Mouse (Mus musculus): Measurements from ENCODE around the gene Nr1i3. TPM values are rescaled to one million over a fixed set of nuclear protein-coding genes. Genes with fewer than 3 reads are reported as not detected.

The Nr1i3 gene
- total RNA-seq (2022), result under 1 TPM; 0.14 to 0.55 (median 0.31) TPM

DNA sequence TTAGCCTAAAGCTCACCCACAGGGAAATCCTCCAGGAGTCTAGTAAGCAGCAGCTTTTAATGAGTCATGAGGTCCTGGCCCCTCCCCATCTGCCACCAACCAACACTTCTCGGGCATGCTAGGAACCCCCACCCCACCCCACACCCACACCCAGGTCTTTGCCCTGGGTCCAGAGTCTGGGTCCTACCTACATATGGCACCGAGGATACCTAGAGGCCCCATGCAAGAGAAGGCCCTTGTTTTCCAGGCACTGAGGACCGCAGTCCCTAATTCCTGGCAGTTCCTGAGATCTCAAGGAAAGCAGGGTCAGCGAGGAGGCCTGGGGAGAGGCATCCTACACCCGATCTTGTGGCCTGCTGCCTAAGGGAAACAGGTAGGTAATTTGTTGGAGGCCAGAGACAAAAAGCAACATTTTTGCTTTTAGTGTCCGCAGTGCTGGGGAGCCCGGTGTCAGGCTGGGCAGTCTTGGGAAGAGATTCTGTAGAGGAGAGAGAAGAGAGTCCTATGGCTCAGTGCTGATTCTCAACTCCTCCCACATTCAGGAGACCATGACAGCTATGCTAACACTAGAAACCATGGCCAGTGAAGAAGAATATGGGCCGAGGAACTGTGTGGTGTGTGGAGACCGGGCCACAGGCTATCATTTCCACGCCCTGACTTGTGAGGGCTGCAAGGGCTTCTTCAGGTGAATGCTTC lies at the start of gene Nr1i3:
TSS of gene Nr1i3 (plus strand) at position 170 of the 696 bp plus-strand sequence.
- DNase-seq (ENCODE audit: low spot score in 2 of 2), result no peak

DNA sequence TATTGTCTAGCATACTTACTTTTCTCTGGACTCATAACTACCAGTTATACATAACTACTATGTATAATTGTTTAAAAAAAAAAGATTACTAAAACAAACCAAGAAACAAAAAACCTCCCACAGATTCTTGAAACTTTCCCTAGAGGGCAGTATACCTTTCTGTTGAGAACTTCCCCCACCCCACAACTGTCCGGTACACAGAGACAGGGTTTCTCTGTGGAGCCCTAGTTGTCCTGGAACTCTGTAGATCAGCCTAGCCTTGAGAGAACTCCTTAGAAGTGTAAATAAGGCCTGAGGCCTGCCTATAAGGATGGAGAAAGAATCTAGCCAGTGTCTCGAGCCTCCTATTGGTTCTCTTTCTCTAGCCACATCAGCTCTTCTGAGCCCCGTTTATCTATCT lies 49.5 kb upstream of the Nr1i3 start:
- no peak for DNase-seq (ENCODE audit: low spot score in 2 of 2)

- no peak for DNase-seq (ENCODE audit: low spot score in 2 of 2)
These were observed 48.0 kb upstream of the Nr1i3 start for GRCm38 (mm10) chr1:171165629-171166345.

- DNase-seq (ENCODE audit: low spot score in 2 of 2), result no peak
These were observed 44.9 kb upstream of the Nr1i3 start for GRCm38 (mm10) chr1:171168906-171169305.

GRCm38 (mm10) chr1:171169913-171170312 lies 43.9 kb upstream of the Nr1i3 start:
- no peak for DNase-seq (ENCODE audit: low spot score in 2 of 2)

- no peak for DNase-seq (ENCODE audit: low spot score in 2 of 2)
These were observed 42.6 kb upstream of the Nr1i3 start for GRCm38 (mm10) chr1:171171138-171171537.

DNA sequence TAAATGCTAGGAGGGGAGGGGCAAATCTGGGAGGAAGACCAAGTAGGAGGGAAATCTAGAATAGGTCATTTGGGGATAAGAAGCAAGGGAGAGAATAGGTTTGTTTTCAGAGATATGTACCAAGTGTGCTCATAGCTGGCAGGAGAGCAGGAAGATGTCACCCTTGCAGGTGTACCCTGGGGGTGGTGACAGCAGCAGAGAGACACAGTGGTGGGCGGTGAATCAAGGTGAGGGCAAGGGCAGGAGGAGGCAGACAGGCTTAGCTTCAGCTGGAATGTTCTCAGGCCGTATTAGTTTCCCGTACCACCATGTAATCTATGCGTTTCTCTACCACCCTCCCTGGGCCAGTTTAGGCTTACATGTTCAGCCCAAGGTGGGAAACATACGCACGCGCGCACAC lies 41.0 kb upstream of the Nr1i3 start:
- DNase-seq (ENCODE audit: low spot score in 2 of 2), result no peak

GRCm38 (mm10) chr1:171179487-171180171 lies 34.1 kb upstream of the Nr1i3 start:
- DNase-seq (ENCODE audit: low spot score in 2 of 2), result no peak

- DNase-seq (ENCODE audit: low spot score in 2 of 2), result no peak
These were observed 30.7 kb upstream of the Nr1i3 start for GRCm38 (mm10) chr1:171183025-171183424.

GRCm38 (mm10) chr1:171183620-171184019 lies 30.1 kb upstream of the Nr1i3 start:
- no peak for DNase-seq (ENCODE audit: low spot score in 2 of 2)

GRCm38 (mm10) chr1:171184314-171184713 lies 29.5 kb upstream of the Nr1i3 start:
- DNase-seq (ENCODE audit: low spot score in 2 of 2), result no peak

DNA sequence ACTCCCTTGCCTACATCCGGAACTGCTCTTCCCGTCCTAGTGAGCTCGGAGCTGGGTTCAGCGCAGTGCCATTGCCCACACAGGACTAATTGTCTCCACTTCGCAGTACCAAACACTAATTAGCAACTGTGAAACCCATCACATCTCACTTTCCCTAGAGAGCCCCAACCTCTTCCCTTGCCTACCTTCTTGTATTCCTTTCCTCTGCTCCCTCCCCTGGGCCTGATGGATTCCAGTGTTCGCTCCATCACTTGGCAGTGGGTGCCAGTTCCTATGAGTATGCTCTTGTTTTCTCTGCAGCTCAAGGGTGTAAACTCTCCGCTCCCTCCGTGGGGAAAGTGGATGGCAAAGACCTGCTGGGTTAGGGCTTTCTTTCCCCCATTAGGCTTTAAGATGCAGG lies 28.1 kb upstream of the Nr1i3 start:
- no peak for DNase-seq (ENCODE audit: low spot score in 2 of 2)

GRCm38 (mm10) chr1:171187851-171188700 lies 25.7 kb upstream of the Nr1i3 start:
- DNase-seq (ENCODE audit: low spot score in 2 of 2), result no peak

DNA sequence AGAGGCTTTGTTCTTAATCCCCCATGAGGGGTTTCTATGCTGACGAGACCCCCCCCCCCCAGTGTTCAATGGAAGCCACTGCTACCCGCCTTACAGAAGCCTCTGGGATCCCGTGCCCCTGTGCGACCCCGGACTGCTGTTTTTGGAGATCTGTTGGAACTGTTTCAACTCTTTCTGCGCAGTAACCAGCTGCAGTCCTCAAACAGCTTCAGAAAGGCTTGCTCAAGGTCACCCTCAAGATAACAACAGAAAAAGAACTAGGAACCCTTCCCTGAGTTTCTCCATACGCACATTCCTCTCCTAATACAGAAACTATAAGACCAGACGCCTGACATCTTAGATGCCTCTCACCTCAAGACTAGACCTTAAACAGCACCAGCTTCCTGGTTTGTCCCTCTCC lies 24.7 kb upstream of the Nr1i3 start:
- DNase-seq (ENCODE audit: low spot score in 2 of 2), result no peak

DNA sequence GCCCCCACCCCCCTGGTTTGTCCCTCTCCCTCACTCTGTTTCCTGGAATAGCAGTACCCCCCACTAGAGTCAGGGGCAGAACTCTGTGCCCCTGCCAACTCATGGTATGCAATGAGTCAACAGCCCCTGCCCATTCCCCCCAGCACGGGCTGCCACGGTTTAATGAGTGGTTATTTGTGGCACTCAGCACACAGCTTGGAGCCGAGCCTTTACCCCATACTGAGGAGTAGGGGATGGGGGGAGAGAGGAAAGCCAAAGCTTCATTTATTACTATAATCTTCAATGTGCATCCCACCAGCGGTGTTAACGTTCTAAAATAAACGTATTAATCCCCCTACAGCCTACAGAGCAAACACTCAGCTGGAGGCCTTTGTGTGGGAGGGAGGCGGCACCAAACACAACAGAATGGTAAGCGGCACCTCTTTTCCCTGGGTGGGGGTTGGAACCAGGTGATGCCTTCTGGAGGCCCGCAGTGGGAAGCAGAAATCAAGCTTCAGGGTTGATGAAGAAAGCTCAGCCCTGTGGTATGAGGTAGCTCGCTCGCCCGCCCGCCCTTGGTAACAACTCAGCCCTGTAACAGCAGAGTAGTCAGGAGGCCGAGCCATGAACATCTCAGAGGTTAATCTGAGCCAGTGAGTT lies 24.2 kb upstream of the Nr1i3 start:
- DNase-seq (ENCODE audit: low spot score in 2 of 2), result no peak

- no peak for DNase-seq (ENCODE audit: low spot score in 2 of 2)
These were observed 22.9 kb upstream of the Nr1i3 start for GRCm38 (mm10) chr1:171190832-171191231.

- DNase-seq (ENCODE audit: low spot score in 2 of 2), result no peak
These were observed 21.5 kb upstream of the Nr1i3 start for GRCm38 (mm10) chr1:171192283-171192682.

- no peak for DNase-seq (ENCODE audit: low spot score in 2 of 2)
These were observed 20.5 kb upstream of the Nr1i3 start for GRCm38 (mm10) chr1:171193093-171193840.

DNA sequence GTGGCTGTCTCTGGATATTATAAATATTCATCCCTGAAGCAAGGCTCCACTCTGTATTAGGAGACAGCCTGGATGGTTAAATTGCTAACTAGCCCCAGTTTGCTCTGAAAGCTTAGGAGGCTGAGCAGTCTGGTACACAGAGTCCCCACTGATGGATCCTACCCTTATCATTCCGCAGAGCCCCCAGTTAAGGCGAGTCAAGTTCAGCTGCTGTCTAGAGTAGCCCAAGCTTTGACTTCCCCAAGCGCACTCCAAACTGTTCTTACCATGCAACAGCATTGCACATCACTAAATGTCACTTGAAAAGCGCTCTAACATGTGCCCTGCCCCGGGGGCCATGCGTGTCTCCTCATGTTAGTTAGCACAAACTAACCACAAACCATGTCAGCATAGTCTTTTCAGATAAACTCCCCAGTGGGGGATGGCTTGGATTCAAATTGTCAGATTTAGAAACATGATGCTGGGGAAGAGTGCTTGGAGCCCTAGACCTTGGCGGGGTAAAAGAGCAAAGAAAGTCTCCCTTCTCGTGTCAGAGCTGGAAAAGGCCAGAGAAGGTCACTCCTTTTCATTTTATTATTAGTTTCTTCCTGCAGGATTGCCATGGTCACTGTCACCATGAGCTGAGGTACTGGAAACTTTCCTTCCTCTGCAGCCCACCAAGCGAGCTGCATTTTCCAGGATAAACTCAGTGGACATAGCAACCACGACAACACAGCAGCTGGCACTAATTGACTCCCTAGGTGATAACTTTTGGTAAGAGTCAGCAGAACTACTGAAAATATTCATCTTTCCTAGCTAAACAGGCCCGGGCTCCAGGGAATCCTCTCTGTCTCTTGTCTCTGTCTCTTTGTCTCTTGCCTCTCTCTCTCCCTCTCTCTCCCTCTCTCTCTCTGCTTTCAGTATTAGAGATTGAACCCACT lies 19.6 kb upstream of the Nr1i3 start:
- no peak for DNase-seq (ENCODE audit: low spot score in 2 of 2)
